Mouse (Mus musculus): ENCODE results near the gene Chtop. TPM values are rescaled to one million over a fixed set of nuclear protein-coding genes. Genes with fewer than 3 reads are reported as not detected.

Chtop gene
- polyA plus RNA-seq, 1 experiment from 2014 or later, result 98.2 TPM

Other genes with a start within 250 kb of the Chtop start
- gene Dennd4b, start 244.3 kb downstream of the Chtop start, polyA plus RNA-seq (2014; fragmentation: Nextera tagmentation; extraction: Ambion mirVana), result 3.0 and 3.6 TPM in 2 replicates
- 22.3 and 28.7 TPM in 2 replicates for gene Gatad2b, start 216.3 kb downstream of the Chtop start, polyA plus RNA-seq (2014; fragmentation: Nextera tagmentation; extraction: Ambion mirVana)
- 11.7 and 13.0 TPM in 2 replicates for gene Slc27a3, start 119.6 kb downstream of the Chtop start, polyA plus RNA-seq (2014; fragmentation: Nextera tagmentation; extraction: Ambion mirVana)
- 28.7 and 29.6 TPM in 2 replicates for gene Ints3, start 75.9 kb downstream of the Chtop start, polyA plus RNA-seq (2014; fragmentation: Nextera tagmentation; extraction: Ambion mirVana)
- gene Npr1, start 43.6 kb downstream of the Chtop start, polyA plus RNA-seq (2014; fragmentation: Nextera tagmentation; extraction: Ambion mirVana), result 4.6 and 4.8 TPM in 2 replicates
- 208 and 217 TPM in 2 replicates for gene Ilf2, start 33.4 kb downstream of the Chtop start, polyA plus RNA-seq (2014; fragmentation: Nextera tagmentation; extraction: Ambion mirVana)
- 81.2 and 88.0 TPM in 2 replicates for gene Snapin, start 18.5 kb downstream of the Chtop start, polyA plus RNA-seq (2014; fragmentation: Nextera tagmentation; extraction: Ambion mirVana)
- 46.8 and 48.5 TPM in 2 replicates for gene S100a1, start 4.9 kb upstream of the Chtop start, polyA plus RNA-seq (2014; fragmentation: Nextera tagmentation; extraction: Ambion mirVana)
- 31.2 and 33.5 TPM in 2 replicates for gene S100a13, start 4.9 kb upstream of the Chtop start, polyA plus RNA-seq (2014; fragmentation: Nextera tagmentation; extraction: Ambion mirVana)
- gene S100a14, start 17.4 kb upstream of the Chtop start, polyA plus RNA-seq (2014; fragmentation: Nextera tagmentation; extraction: Ambion mirVana), result 14.0 and 17.0 TPM in 2 replicates
- gene S100a16, start 27.8 kb upstream of the Chtop start, polyA plus RNA-seq (2014; fragmentation: Nextera tagmentation; extraction: Ambion mirVana), result 244 and 247 TPM in 2 replicates
- 0.42 and 0.62 TPM in 2 replicates for gene S100a3, start 51.1 kb upstream of the Chtop start, polyA plus RNA-seq (2014; fragmentation: Nextera tagmentation; extraction: Ambion mirVana)
- gene S100a2, start 80.7 kb upstream of the Chtop start, polyA plus RNA-seq (2014; fragmentation: Nextera tagmentation; extraction: Ambion mirVana), result not detected in 2 replicates
- gene Gm42674, start 92.4 kb upstream of the Chtop start, polyA plus RNA-seq (2014; fragmentation: Nextera tagmentation; extraction: Ambion mirVana), result not detected in 2 replicates
- gene S100a4, start 94.3 kb upstream of the Chtop start, polyA plus RNA-seq (2014; fragmentation: Nextera tagmentation; extraction: Ambion mirVana), result 5.5 and 7.4 TPM in 2 replicates
- gene S100a5, start 99.0 kb upstream of the Chtop start, polyA plus RNA-seq (2014; fragmentation: Nextera tagmentation; extraction: Ambion mirVana), result 0.71 TPM in 1 of 2 replicates, not detected in the other
- 418 and 466 TPM in 2 replicates for gene S100a6, start 103.4 kb upstream of the Chtop start, polyA plus RNA-seq (2014; fragmentation: Nextera tagmentation; extraction: Ambion mirVana)
- gene S100a7a, start 144.5 kb upstream of the Chtop start, polyA plus RNA-seq (2014; fragmentation: Nextera tagmentation; extraction: Ambion mirVana), result not detected in 2 replicates
- gene S100a8, start 159.5 kb upstream of the Chtop start, polyA plus RNA-seq (2014; fragmentation: Nextera tagmentation; extraction: Ambion mirVana), result 58.0 and 73.3 TPM in 2 replicates
- 41.0 and 53.5 TPM in 2 replicates for gene S100a9, start 186.2 kb upstream of the Chtop start, polyA plus RNA-seq (2014; fragmentation: Nextera tagmentation; extraction: Ambion mirVana)
- gene Pglyrp4, start 217.4 kb upstream of the Chtop start, polyA plus RNA-seq (2014; fragmentation: Nextera tagmentation; extraction: Ambion mirVana), result not detected in 2 replicates

Data from stomach, embryonic 14.5 days (tissue).